Mouse (Mus musculus) MEL (cell line): ENCODE results near the gene D130043K22Rik. TPM values are rescaled to one million over a fixed set of nuclear protein-coding genes. Genes with fewer than 3 reads are reported as not detected.

Experiments
- DNase-seq: peaks from one replicate; pipeline ENCODE4 v3.0.0; 2011; ENCODE audit warnings: low read depth, low spot score
- H3K27ac ChIP-seq: 2 replicates; pipeline ENCODE4 v1.5.1; 2012; ENCODE audit warnings: low read depth, mild to moderate bottlenecking, control low read depth, low read length, moderate library complexity; ENCODE audit not compliant: control insufficient read depth
- H3K27me3 ChIP-seq, 2 experiments: fragments of 150-350 bp in 1 of 2; sonication (generic) in 1 of 2; 2 replicates each; pipeline ENCODE4 v1.6.1; 2012; ENCODE audit warnings: low read length in 2 of 2, mild to moderate bottlenecking in 2 of 2, improper control_type of control experiment in 1 of 2, moderate library complexity in 1 of 2; ENCODE audit not compliant: insufficient read depth in 2 of 2, control insufficient read depth in 1 of 2
- H3K36me3 ChIP-seq, 2 experiments: 2 replicates each; pipeline ENCODE4 v1.6.1; 2012 to 2014; ENCODE audit warnings: low read length in 2 of 2, improper control_type of control experiment in 1 of 2, inconsistent platforms in 1 of 2, mild to moderate bottlenecking in 1 of 2; ENCODE audit not compliant: insufficient read depth in 2 of 2, control insufficient read depth in 1 of 2
- H3K4me1 ChIP-seq, 2 experiments: fragments of 150-350 bp in 1 of 2; sonication (generic) in 1 of 2; 2 replicates each; pipeline ENCODE4 v1.6.1; 2012; ENCODE audit warnings: low read length in 2 of 2, improper control_type of control experiment in 1 of 2, mild to moderate bottlenecking in 1 of 2; ENCODE audit not compliant: insufficient read depth in 2 of 2, control insufficient read depth in 1 of 2
- H3K4me3 ChIP-seq, 2 experiments: fragments of 150-350 bp in 1 of 2; sonication (generic) in 1 of 2; 2 replicates each; pipeline ENCODE4 v1.5.1; 2012; ENCODE audit warnings: low read depth in 2 of 2, low read length in 2 of 2, mild to moderate bottlenecking in 2 of 2, moderate library complexity in 2 of 2, control low read depth in 1 of 2, improper control_type of control experiment in 1 of 2; ENCODE audit not compliant: control insufficient read depth in 1 of 2, insufficient read depth in 1 of 2
- H3K79me2 ChIP-seq: 2 replicates; pipeline ENCODE4 v1.6.1; 2012; ENCODE audit warnings: mild to moderate bottlenecking, low read length, moderate library complexity; ENCODE audit not compliant: control insufficient read depth, poor library complexity, insufficient read depth
- H3K9ac ChIP-seq: 2 replicates; pipeline ENCODE4 v1.6.1; 2012; ENCODE audit warnings: low read depth, mild to moderate bottlenecking, control low read depth, low read length, moderate library complexity; ENCODE audit not compliant: control insufficient read depth, poor library complexity, severe bottlenecking
- H3K9me3 ChIP-seq: fragments of 150-350 bp; sonication (generic); replicated peaks from 2 replicates; pipeline ENCODE4 v1.6.1; 2012; ENCODE audit warnings: mild to moderate bottlenecking, low read length, improper control_type of control experiment, moderate library complexity; ENCODE audit not compliant: insufficient read depth
- CHD2 ChIP-seq: IDR thresholded peaks from 2 replicates; pipeline ENCODE4 v1.6.1; 2011; ENCODE audit warnings: low read length, improper control_type of control experiment
- CTCF ChIP-seq, 3 experiments: IDR thresholded peaks in 2 of 3; conservative IDR thresholded peaks in 1 of 3; 2 replicates each; pipeline ENCODE4 v1.5.1; 2011 to 2012; ENCODE audit warnings: low read length in 3 of 3, low read depth in 2 of 3, mild to moderate bottlenecking in 2 of 3, improper control_type of control experiment in 1 of 3, inconsistent platforms in 1 of 3, mixed read lengths in 1 of 3, moderate library complexity in 1 of 3; ENCODE audit not compliant: control insufficient read depth in 1 of 3, insufficient read depth in 1 of 3, poor library complexity in 1 of 3, severe bottlenecking in 1 of 3
- E2F4 ChIP-seq: IDR thresholded peaks from 2 replicates; pipeline ENCODE4 v1.6.1; 2011; ENCODE audit warnings: low read depth, low read length, improper control_type of control experiment, borderline replicate concordance
- EP300 ChIP-seq, 2 experiments: IDR thresholded peaks; 2 replicates each; pipeline ENCODE4 v1.6.1; 2011; ENCODE audit warnings: improper control_type of control experiment in 2 of 2, low read length in 2 of 2, low read depth in 1 of 2, mild to moderate bottlenecking in 1 of 2
- ETS1 ChIP-seq: IDR thresholded peaks from 2 replicates; pipeline ENCODE4 v1.6.1; 2012; ENCODE audit warnings: low read depth, mild to moderate bottlenecking, inconsistent platforms, low read length, improper control_type of control experiment, moderate library complexity
- GABPA ChIP-seq: IDR thresholded peaks from 2 replicates; pipeline ENCODE4 v1.6.1; 2012; ENCODE audit warnings: low read depth, mild to moderate bottlenecking, inconsistent platforms, low read length, improper control_type of control experiment, moderate library complexity
- GATA1 ChIP-seq: IDR thresholded peaks from 2 replicates; pipeline ENCODE4 v1.6.1; 2011; ENCODE audit warnings: low read depth, low read length, improper control_type of control experiment
- HCFC1 ChIP-seq: IDR thresholded peaks from 2 replicates; pipeline ENCODE4 v1.6.1; 2012; ENCODE audit warnings: low read depth, mild to moderate bottlenecking, inconsistent platforms, low read length, improper control_type of control experiment, moderate library complexity
- KAT2A ChIP-seq: conservative IDR thresholded peaks from 2 replicates; pipeline ENCODE4 v1.6.1; 2012; ENCODE audit warnings: low read depth, low read length, improper control_type of control experiment, inconsistent platforms
- MAFK ChIP-seq: IDR thresholded peaks from 2 replicates; pipeline ENCODE4 v1.6.1; 2011; ENCODE audit warnings: low read depth, mild to moderate bottlenecking, low read length, improper control_type of control experiment, borderline replicate concordance
- MEF2A ChIP-seq: IDR thresholded peaks from 2 replicates; pipeline ENCODE4 v1.6.1; 2014; ENCODE audit warnings: low read depth, mild to moderate bottlenecking, inconsistent platforms, low read length, improper control_type of control experiment; ENCODE audit not compliant: poor library complexity, insufficient replicate concordance, severe bottlenecking; ENCODE audit errors: extremely low read depth
- MYC ChIP-seq: IDR thresholded peaks from 2 replicates; pipeline ENCODE4 v1.6.1; 2011; ENCODE audit warnings: low read depth, mild to moderate bottlenecking, low read length, improper control_type of control experiment, moderate library complexity
- NELFE ChIP-seq: IDR thresholded peaks from 2 replicates; pipeline ENCODE4 v1.6.1; 2011; ENCODE audit warnings: low read depth, low read length, improper control_type of control experiment
- NRF1 ChIP-seq: IDR thresholded peaks from 2 replicates; pipeline ENCODE4 v1.6.1; 2014; ENCODE audit warnings: low read depth, mild to moderate bottlenecking, inconsistent platforms, low read length, improper control_type of control experiment, moderate library complexity; ENCODE audit not compliant: poor library complexity, insufficient read depth, severe bottlenecking
- POLR2A ChIP-seq, 2 experiments: IDR thresholded peaks; 2 replicates each; pipeline ENCODE4 v1.6.1; 2011 to 2012; ENCODE audit warnings: low read length in 2 of 2, mild to moderate bottlenecking in 2 of 2, control low read depth in 1 of 2, improper control_type of control experiment in 1 of 2, low read depth in 1 of 2, moderate library complexity in 1 of 2; ENCODE audit not compliant: control insufficient read depth in 1 of 2, insufficient read depth in 1 of 2, poor library complexity in 1 of 2
- RAD21 ChIP-seq: IDR thresholded peaks from 2 replicates; pipeline ENCODE4 v1.6.1; 2011; ENCODE audit warnings: mild to moderate bottlenecking, low read depth, low read length, improper control_type of control experiment
- SMC3 ChIP-seq: IDR thresholded peaks from 2 replicates; pipeline ENCODE4 v1.6.1; 2011; ENCODE audit warnings: low read depth, low read length, improper control_type of control experiment
- TBP ChIP-seq: IDR thresholded peaks from 2 replicates; pipeline ENCODE4 v1.8.0; 2011; ENCODE audit warnings: low read depth, low read length, improper control_type of control experiment
- USF2 ChIP-seq, 2 experiments: IDR thresholded peaks; 2 replicates each; pipeline ENCODE4 v1.6.1; 2011 to 2012; ENCODE audit warnings: improper control_type of control experiment in 2 of 2, low read length in 2 of 2, borderline replicate concordance in 1 of 2, inconsistent platforms in 1 of 2, low read depth in 1 of 2, mild to moderate bottlenecking in 1 of 2; ENCODE audit not compliant: insufficient read depth in 1 of 2
- ZKSCAN1 ChIP-seq: IDR thresholded peaks from 2 replicates; pipeline ENCODE4 v1.6.1; 2012; ENCODE audit warnings: low read depth, mild to moderate bottlenecking, inconsistent platforms, low read length, improper control_type of control experiment, moderate library complexity
- ZNF384 ChIP-seq: IDR thresholded peaks from 2 replicates; pipeline ENCODE4 v1.6.1; 2012; ENCODE audit warnings: low read depth, mild to moderate bottlenecking, inconsistent platforms, low read length, improper control_type of control experiment
- polyA plus RNA-seq, 2 experiments: library from polyadenylated mRNA; stranded (reverse) in 1 of 2; unstranded in 1 of 2; fragments of >175 nt in 1 of 2; fragments of >200 nt in 1 of 2; gene quantifications; 2 replicates each; pipeline versions ENCODE4 v1.2.1 to v1.2.4; 2012; ENCODE audit warnings: low replicate concordance in 2 of 2, low read depth in 1 of 2; ENCODE audit not compliant: insufficient read length in 2 of 2, insufficient read depth in 1 of 2, missing spikeins in 1 of 2
- total RNA-seq: library from RNA; depleted of rRNA; stranded (reverse); fragments of 300-350 nt; gene quantifications from 2 replicates; pipeline ENCODE4 v1.2.3, GENCODE M21; 2012; rRNA removed

Gene D130043K22Rik
- total RNA-seq (not detected in 2 replicates), polyA plus RNA-seq (not detected)

DNA sequence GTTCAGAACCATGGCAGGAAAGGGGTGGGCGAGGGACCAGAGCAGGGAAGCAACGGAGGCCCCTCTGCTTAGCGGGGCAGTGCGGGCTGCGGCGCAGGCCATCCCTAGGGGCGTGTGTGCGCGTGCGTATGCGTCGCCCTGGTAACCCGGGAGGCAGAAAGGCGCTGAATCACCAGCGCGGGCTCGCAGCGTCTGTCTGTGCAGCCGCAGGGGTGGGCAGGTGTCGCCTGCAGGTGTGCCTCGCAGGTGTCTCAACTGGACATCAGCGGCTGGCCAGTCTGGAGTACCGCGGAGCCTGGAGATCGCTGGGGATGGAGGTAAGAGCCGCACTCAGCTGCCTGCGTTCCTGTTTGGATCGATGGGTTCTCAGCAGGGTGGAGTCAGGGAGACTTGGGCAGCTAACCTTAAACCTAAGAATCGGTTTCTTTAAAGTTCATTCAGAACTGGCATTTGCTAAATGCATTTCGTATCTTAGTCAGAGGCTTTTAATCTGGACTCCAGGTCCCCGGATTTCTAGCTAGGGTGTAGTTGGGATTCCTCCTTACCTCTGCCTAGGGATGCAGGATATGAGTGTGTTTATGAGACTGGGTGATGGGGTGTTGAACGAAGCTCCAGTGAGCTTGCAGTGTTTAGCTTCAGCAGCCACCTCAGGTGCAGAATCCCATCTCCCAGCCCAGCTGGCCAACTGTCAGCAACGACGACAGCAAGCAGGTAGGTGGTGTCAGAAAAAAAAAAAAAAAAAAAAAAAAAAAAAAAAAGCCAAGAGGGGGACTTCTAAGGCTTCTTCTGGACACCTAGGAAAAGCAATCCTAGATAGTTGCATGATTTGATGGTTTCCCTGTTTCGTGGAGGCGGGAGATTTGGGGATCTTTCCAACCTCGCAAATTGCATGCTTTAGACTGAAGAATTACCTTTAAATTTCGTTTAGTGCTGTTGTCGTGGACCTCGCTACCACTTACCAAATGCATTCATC, at the start of gene D130043K22Rik:
D130043K22Rik (plus strand) TSS at position 153 of the 973 bp plus-strand sequence.
- H3K27me3 ChIP-seq = no peaks in the 10 kb centered on the region
- H3K4me1 ChIP-seq = no peaks in the 10 kb centered on the region
- no peak for DNase-seq
- H3K36me3 ChIP-seq = peaks cover 2 to 9% of the 10 kb centered on the region in 2 experiments
- no peaks in the 10 kb centered on the region for H3K79me2 ChIP-seq
- no peak for TF ChIP-seq SMC3
- peak; percentile 52; the same call in 1 of the 2 replicates for TF ChIP-seq ZNF384
- no peak within 1 kb of the TSS for H3K27ac ChIP-seq
- no peaks in the 10 kb centered on the region for H3K9me3 ChIP-seq
- H3K4me3 ChIP-seq = no peak within 1 kb of the TSS
- H3K9ac ChIP-seq = no peak within 1 kb of the TSS

DNA sequence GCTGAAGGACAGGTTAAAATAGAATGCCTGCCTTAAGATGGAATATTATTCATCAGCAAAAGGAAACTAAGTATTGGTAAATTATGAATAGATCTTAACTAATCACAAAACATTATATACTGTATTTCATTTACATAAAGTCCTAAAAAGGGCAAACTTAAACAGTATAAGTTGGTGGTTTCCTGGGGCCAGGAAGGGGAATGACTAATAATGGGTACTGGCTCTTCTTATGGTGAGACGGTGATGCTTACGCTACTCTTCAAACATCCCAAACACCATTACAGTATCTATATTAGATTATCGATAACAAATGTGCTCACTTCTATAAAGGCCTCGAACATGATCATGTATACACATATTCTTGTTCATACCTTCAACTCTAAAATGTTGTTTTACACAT, 46.2 kb upstream of the D130043K22Rik start:
- no peaks in the 10 kb centered on the region for H3K9me3 ChIP-seq
- peaks cover 0 to 5% of the 10 kb centered on the region in 2 experiments; a peak in 2 of 4 replicates for H3K36me3 ChIP-seq
- H3K27ac ChIP-seq = no peak overlapping the region
- H3K4me3 ChIP-seq = no peak overlapping the region
- H3K9ac ChIP-seq = no peak overlapping the region
- H3K79me2 ChIP-seq = peaks cover 27% of the 10 kb centered on the region
- H3K27me3 ChIP-seq = no peaks in the 10 kb centered on the region; a peak in 1 of 4 replicates
- DNase-seq = no peak
- peaks cover 2 to 3% of the 10 kb centered on the region in 2 experiments for H3K4me1 ChIP-seq
- TF ChIP-seq HCFC1 (no peak), GATA1 (no peak), ZNF384 (no peak), TBP (no peak), USF2 (IDR thresholded peaks at IDR 0.05; ENCODE audit: borderline replicate concordance in 1 of 2, insufficient read depth in 1 of 2, low read depth in 1 of 2, low read length in 2 of 2) (no peak), CHD2 (no peak), E2F4 (no peak), GABPA (no peak)

GRCm38 (mm10) chr13:24799378-24799777, 45.6 kb upstream of the D130043K22Rik start:
- no peak for TF ChIP-seq EP300 (IDR thresholded peaks at IDR 0.05; ENCODE audit: low read depth in 1 of 2, low read length in 2 of 2)
- TF ChIP-seq ZKSCAN1 = no peak
- no peak for TF ChIP-seq MAFK
- TF ChIP-seq CTCF (IDR thresholded peaks at IDR 0.05 in 2 of 3, conservative IDR thresholded peaks at IDR 0.05 in 1 of 3; ENCODE audit: control insufficient read depth in 1 of 3, insufficient read depth in 1 of 3, low read depth in 2 of 3, low read length in 3 of 3, poor library complexity in 1 of 3, severe bottlenecking in 1 of 3) = no peak
- TF ChIP-seq NRF1 = no peak
- TF ChIP-seq HCFC1 = no peak
- no peak for TF ChIP-seq NELFE
- no peak for TF ChIP-seq USF2 (IDR thresholded peaks at IDR 0.05; ENCODE audit: borderline replicate concordance in 1 of 2, insufficient read depth in 1 of 2, low read depth in 1 of 2, low read length in 2 of 2)
- no peak for TF ChIP-seq ETS1
- no peak for TF ChIP-seq MYC
- TF ChIP-seq MEF2A = no peak
- TF ChIP-seq RAD21 = no peak
- no peak for TF ChIP-seq KAT2A
- no peak for TF ChIP-seq POLR2A (IDR thresholded peaks at IDR 0.05; ENCODE audit: control insufficient read depth in 1 of 2, insufficient read depth in 1 of 2, low read depth in 1 of 2, low read length in 2 of 2, poor library complexity in 1 of 2)
- no peak for TF ChIP-seq CHD2
- no peaks in the 10 kb centered on the region for H3K9me3 ChIP-seq
- H3K79me2 ChIP-seq = peaks cover 32% of the 10 kb centered on the region
- peak overlapping the region; percentile 87 to 94 for H3K4me3 ChIP-seq
- no peak for DNase-seq
- H3K27ac ChIP-seq = peak overlapping the region; percentile 36
- peaks cover under 1 to 11% of the 10 kb centered on the region in 2 experiments; a peak in 2 of 4 replicates for H3K36me3 ChIP-seq
- no peaks in the 10 kb centered on the region; a peak in 1 of 4 replicates for H3K27me3 ChIP-seq
- H3K4me1 ChIP-seq = peaks cover 3% of the 10 kb centered on the region in 2 experiments
- peak overlapping the region; percentile 84 for H3K9ac ChIP-seq
